Mouse (Mus musculus) heart, embryonic 14.5 days (tissue): ENCODE measurements around the gene Psen2. TPM values are rescaled to one million over a fixed set of nuclear protein-coding genes. Genes with fewer than 3 reads are reported as not detected.

Experiments used
- ATAC-seq: fragments of 200-750 bp; cut with Nextera tagmentation; 2 replicates; pipeline ENCODE4 v1.8.0; 2017; ENCODE audit warnings: low read depth, moderate TSS enrichment; ENCODE audit not compliant: insufficient number of reproducible peaks, insufficient read depth, low FRiP score
- H3K27ac ChIP-seq, 2 experiments: fragments of 200-500 bp in 1 of 2; fragments of 300-500 bp in 1 of 2; sonication (generic) in 1 of 2; replicated peaks in 1 of 2; 2 replicates each; pipeline ENCODE4 v1.5.1; 2012 to 2014; ENCODE audit warnings: low read depth in 2 of 2, low read length in 2 of 2, control low read depth in 1 of 2, mild to moderate bottlenecking in 1 of 2, mixed read lengths in 1 of 2; ENCODE audit not compliant: control insufficient read depth in 1 of 2, insufficient read depth in 1 of 2
- H3K27me3 ChIP-seq: fragments of 300-500 bp; sonication (generic); 2 replicates; pipeline ENCODE4 v1.6.1; 2014; ENCODE audit warnings: mild to moderate bottlenecking, low read length, control low read depth; ENCODE audit not compliant: control insufficient read depth, insufficient read depth
- H3K36me3 ChIP-seq: fragments of 300-500 bp; sonication (generic); 2 replicates; pipeline ENCODE4 v1.6.1; 2014; ENCODE audit warnings: mild to moderate bottlenecking, control low read depth, low read length, mixed read lengths; ENCODE audit not compliant: control insufficient read depth, insufficient read depth
- H3K4me1 ChIP-seq, 2 experiments: fragments of 200-500 bp in 1 of 2; fragments of 300-500 bp in 1 of 2; sonication (generic) in 1 of 2; 2 replicates each; pipeline ENCODE4 v1.6.1; 2012 to 2014; ENCODE audit warnings: low read length in 2 of 2, control low read depth in 1 of 2, mixed read lengths in 1 of 2; ENCODE audit not compliant: control insufficient read depth in 2 of 2, insufficient read depth in 2 of 2
- H3K4me2 ChIP-seq: fragments of 300-500 bp; sonication (generic); 2 replicates; pipeline ENCODE4 v1.6.1; 2014; ENCODE audit warnings: mild to moderate bottlenecking, low read length
- H3K4me3 ChIP-seq, 2 experiments: fragments of 200-500 bp in 1 of 2; fragments of 300-500 bp in 1 of 2; sonication (generic) in 1 of 2; 2 replicates each; pipeline ENCODE4 v1.5.1; 2012 to 2014; ENCODE audit warnings: low read length in 2 of 2, mild to moderate bottlenecking in 2 of 2, control low read depth in 1 of 2, low read depth in 1 of 2, moderate library complexity in 1 of 2; ENCODE audit not compliant: control insufficient read depth in 1 of 2, insufficient read depth in 1 of 2
- H3K9ac ChIP-seq: fragments of 300-500 bp; sonication (generic); 2 replicates; pipeline ENCODE4 v1.6.1; 2014; ENCODE audit warnings: mild to moderate bottlenecking, low read length
- H3K9me3 ChIP-seq: fragments of 300-500 bp; sonication (generic); 2 replicates; pipeline ENCODE4 v1.6.1; 2016; ENCODE audit warnings: low read length, control low read depth; ENCODE audit not compliant: control insufficient read depth
- WGBS: fragments of 180-500 bp; shearing (Covaris S2); extraction: QIAGEN DNeasy Blood & Tissue Kit; methylation state at CpG from one replicate; pipeline ENCODE4 v1.1.7; 2014; 5-methylcytosine and 5-hydroxymethylcytosine counted together
- polyA plus RNA-seq: library from polyadenylated mRNA; unstranded; fragments of >200 nt; fragmentation: Nextera tagmentation; extraction: Ambion mirVana; gene quantifications from 2 replicates; pipeline ENCODE4 v1.2.1, GENCODE M21; 2014

Gene Psen2
- polyA plus RNA-seq, 1 experiment from 2014 or later = 14.7 TPM

DNA sequence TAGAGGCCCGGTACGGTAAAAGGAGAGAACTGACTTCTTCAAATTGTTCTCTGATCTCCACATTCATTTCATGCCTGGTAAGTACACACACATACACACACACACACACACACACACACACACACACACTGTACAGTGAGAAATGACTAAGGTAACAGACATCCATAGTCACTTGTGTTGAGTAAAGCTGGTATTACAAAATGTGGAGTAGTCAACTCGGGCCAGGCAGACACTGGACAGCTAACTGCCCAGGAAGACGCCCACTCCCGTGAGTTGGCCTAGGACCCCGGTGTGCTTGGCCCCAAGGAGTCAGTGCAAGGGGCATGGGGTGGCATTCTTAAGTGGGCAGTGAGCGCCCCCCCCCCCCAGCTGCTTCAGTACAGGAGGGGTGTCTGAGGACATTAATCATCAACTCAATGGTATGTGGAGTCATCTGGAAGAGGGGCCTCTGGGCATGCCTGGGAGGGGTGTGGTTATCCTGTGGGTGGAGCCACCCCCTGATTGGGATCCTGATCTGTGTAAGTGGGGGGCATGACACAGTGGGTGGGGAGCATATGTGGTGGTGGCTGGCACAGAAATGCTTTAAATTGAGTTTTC, 25.7 kb upstream of the Psen2 start:
- H3K36me3 ChIP-seq = no peaks in the 10 kb centered on the region
- WGBS = 86% methylated on average over 7 of the region's 7 CpGs
- H3K9ac ChIP-seq = no peak overlapping the region
- ATAC-seq = no peak
- peaks cover 4 to 8% of the 10 kb centered on the region in 2 experiments for H3K4me1 ChIP-seq
- no peak overlapping the region for H3K4me3 ChIP-seq
- H3K4me2 ChIP-seq = no peak overlapping the region
- no peak overlapping the region for H3K27ac ChIP-seq
- H3K9me3 ChIP-seq = no peaks in the 10 kb centered on the region
- H3K27me3 ChIP-seq = no peaks in the 10 kb centered on the region

DNA sequence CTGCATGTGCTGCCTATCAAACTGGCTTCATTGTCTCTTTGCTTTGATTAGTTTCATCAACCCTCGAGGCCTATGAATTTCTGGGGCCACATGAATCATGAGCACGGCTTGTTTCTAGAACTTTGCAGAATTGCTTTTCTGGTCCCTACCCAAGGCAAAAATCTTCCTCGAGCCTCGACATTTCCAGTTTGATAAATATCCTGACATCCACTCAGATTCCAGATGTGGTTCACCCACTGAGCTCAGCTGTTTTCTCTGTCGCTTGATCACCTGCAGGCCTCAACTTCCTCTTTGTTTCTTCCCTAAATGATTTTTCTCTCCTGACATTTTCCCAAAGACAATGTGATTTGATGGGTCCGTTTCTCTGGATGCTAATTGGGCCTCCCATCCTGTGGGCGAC, 25.0 kb upstream of the Psen2 start:
- H3K27me3 ChIP-seq = no peaks in the 10 kb centered on the region
- H3K4me2 ChIP-seq = no peak overlapping the region
- no peak overlapping the region for H3K4me3 ChIP-seq
- 81% methylated on average over 7 of the region's 7 CpGs for WGBS
- H3K9ac ChIP-seq = no peak overlapping the region
- H3K36me3 ChIP-seq = no peaks in the 10 kb centered on the region
- no peaks in the 10 kb centered on the region for H3K9me3 ChIP-seq
- peaks cover 8 to 13% of the 10 kb centered on the region in 2 experiments for H3K4me1 ChIP-seq
- ATAC-seq = no peak
- no peak overlapping the region for H3K27ac ChIP-seq

DNA sequence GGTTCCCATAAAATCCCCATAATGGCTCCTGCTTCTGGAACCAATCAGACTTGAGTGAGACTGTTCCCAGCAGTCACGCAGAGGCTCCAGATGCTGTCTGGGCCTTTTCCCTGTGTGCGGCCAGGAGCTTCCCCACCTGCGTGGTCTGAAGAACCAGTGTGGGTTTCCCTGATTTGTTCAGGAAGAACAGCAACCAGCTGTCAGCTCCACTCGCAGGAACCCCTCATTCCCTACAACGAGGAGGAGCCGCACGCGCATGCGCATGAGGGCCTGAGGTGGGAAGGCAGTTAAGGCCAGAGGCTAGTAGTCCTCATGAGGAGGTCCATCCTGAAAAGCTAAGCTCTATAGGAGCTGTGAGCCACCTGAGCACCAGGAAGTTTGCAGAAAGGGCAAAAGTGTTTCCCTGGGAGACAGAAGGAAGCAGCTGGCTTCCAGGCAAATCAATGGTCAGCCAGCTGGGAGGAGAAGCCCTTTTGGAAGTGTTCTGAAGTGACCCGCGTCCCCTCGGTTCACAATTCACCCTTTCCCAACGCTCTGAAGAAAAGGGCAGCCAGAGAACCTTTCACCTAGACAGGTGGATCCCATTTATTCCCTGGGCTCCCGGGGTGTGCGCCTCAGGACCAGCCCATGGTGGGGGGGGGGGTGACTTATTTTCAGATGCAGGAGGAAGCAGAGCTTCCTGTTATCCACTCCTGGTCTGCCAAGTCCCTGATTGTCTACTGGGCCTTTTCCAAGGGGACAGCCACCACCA, 23.0 kb upstream of the Psen2 start:
- Histone ChIP-seq H3K4me3 (no peak overlapping the region), H3K4me2 (no peak overlapping the region), H3K36me3 (no peaks in the 10 kb centered on the region), H3K27me3 (no peaks in the 10 kb centered on the region), H3K27ac (0 out of 4 replicates have a peak overlapping the region, but pooled peaks of 1 of the 2 experiments have one; percentile 35), H3K9me3 (no peaks in the 10 kb centered on the region), H3K4me1 (peaks cover 8 to 13% of the 10 kb centered on the region in 2 experiments), H3K9ac (no peak overlapping the region)
- 71% methylated on average over 15 of the region's 15 CpGs for WGBS
- ATAC-seq = no peak

DNA sequence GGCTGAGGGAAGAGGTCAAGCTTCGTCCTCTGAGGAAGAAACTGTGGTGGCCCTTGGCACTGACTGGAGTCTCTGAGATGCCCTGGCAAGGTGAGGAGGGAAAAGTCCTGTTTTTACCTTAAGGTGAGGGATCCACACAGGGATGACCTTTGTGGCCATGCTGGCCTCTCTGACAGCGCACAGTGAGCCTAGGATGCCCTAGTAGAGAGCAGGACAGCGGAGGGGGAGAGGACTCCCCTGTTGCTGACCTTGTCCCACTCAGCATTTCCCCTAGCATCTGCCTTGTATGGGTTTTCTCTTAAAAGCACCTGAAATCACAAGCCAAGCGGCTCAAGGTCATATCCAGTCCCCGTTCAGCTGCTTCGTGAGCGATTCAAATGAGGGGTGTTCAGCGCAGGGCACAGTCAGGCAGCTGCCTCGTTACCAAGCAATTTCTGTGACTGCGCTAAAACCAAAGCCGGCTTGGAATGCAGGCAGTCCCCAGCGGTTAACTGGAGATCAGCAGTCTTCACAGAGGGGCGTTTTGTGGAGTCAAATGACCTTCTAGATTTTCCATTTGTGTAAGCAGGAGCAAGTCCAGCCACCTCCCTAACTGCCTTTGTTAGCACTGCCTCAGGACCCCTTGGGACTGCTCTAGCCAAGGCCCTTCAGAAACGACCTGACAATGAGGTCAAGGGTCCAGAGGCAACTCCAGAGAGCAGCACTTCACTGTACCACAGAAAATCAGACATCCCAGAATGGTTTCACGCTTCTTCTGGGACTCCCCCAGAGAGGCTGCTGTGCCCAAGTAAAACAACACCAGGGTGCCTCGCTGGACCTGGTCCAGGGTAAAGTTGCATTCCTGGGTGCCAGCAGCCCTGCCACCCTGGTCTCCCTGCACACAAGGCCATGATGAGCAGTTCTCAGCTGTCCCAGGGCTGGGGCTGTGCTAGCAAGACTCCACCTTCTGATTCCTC, 20.9 kb upstream of the Psen2 start:
- no peak overlapping the region for H3K4me3 ChIP-seq
- WGBS = 26% methylated on average over 16 of the region's 16 CpGs
- ATAC-seq = no peak
- H3K9me3 ChIP-seq = no peaks in the 10 kb centered on the region
- no peak overlapping the region for H3K27ac ChIP-seq
- peaks cover 19 to 20% of the 10 kb centered on the region in 2 experiments for H3K4me1 ChIP-seq
- no peaks in the 10 kb centered on the region for H3K36me3 ChIP-seq
- H3K27me3 ChIP-seq = no peaks in the 10 kb centered on the region
- peak overlapping the region; percentile 22; the same call in 1 of the 2 replicates for H3K4me2 ChIP-seq
- peak overlapping the region; percentile 28; the same call in 1 of the 2 replicates for H3K9ac ChIP-seq

DNA sequence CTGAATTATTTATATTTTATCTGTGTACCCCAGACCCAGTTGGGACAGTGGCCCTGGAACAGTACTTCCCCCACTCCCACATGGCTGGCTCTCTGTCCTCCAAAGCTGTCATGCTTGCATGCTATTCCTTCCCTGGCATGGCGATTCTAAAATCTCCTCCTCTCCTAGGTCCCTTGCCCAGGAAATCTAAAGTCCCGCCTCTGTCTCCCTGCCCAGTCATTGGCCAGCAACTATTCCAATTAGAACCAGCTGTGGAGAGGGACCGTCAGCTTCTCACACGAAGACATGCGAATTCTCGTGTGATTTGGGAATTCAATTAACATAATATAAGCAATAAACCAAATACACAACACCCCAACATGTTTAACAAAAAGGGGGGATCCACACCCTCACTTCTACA, 19.3 kb upstream of the Psen2 start:
- H3K4me3 ChIP-seq = no peak overlapping the region
- peaks cover 20 to 22% of the 10 kb centered on the region in 2 experiments for H3K4me1 ChIP-seq
- H3K9me3 ChIP-seq = no peaks in the 10 kb centered on the region
- no peak overlapping the region for H3K27ac ChIP-seq
- H3K4me2 ChIP-seq = no peak overlapping the region
- H3K36me3 ChIP-seq = no peaks in the 10 kb centered on the region
- ATAC-seq = no peak
- no peak overlapping the region for H3K9ac ChIP-seq
- 66% methylated on average over 6 of the region's 6 CpGs for WGBS
- H3K27me3 ChIP-seq = no peaks in the 10 kb centered on the region

DNA sequence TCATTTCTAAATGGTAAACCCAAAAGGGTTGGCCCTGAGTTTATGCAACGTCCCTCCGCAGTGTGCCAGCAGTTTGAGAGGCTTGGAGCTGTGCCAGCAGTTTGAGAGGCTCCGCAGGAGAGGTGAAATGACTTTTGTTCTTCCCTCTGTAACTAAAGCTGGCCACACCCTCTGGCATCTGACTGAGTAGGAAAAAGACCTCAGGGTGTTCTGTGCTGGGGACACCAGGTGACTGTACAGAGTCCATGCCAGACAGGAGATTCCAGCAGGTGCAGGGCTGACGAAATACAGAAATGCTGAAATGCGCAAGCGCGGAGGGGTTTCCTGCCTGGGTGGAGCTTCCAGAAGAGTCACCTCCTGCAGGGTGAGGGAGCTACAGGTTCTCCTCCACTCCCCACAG, 16.4 kb upstream of the Psen2 start:
- peak; percentile 32; the same call in 1 of the 2 replicates for ATAC-seq
- Histone ChIP-seq H3K4me1 (peaks cover 20 to 28% of the 10 kb centered on the region in 2 experiments), H3K9me3 (peaks cover 6% of the 10 kb centered on the region; the same call in 1 of the 2 replicates), H3K4me3 (peak overlapping the region in 1 of 2 experiments; percentile 5; a peak in 1 of 4 replicates), H3K36me3 (no peaks in the 10 kb centered on the region), H3K27ac (peak overlapping the region; percentile 17 to 41; a peak in 3 of 4 replicates), H3K9ac (no peak overlapping the region), H3K4me2 (peak overlapping the region; percentile 45), H3K27me3 (no peaks in the 10 kb centered on the region)
- WGBS = 15% methylated on average over 7 of the region's 7 CpGs

DNA sequence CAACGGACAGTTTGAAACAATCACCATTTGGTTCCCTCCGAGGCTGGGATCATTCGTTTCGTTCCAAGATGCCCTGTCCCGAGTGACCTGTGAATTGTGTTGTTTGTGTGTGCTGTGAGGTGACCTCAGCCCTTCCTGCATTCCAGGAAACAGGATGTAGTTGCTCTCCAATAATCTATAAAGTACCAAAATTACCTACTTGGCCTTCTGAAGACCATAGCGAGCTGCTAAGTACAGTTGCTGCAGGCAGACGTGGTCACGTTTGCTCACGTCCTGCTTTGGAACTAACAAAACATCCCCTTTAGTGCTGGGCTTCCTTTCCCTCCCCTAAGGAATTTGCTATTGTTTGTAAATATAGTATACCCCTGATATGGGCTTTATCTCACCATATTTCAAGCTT, 14.3 kb upstream of the Psen2 start:
- ATAC-seq = no peak
- WGBS = 56% methylated on average over 9 of the region's 9 CpGs
- 0 out of 4 replicates have a peak overlapping the region, but pooled peaks of 1 of the 2 experiments have one; percentile 33 for H3K27ac ChIP-seq

More for the DNA sequence above, 14.3 kb upstream of the Psen2 start:
- no peak overlapping the region for H3K9ac ChIP-seq
- no peak overlapping the region for H3K4me3 ChIP-seq
- H3K36me3 ChIP-seq = no peaks in the 10 kb centered on the region
- H3K27me3 ChIP-seq = no peaks in the 10 kb centered on the region
- peaks cover 6% of the 10 kb centered on the region; the same call in 1 of the 2 replicates for H3K9me3 ChIP-seq
- no peak overlapping the region for H3K4me2 ChIP-seq
- H3K4me1 ChIP-seq = peaks cover 8 to 21% of the 10 kb centered on the region in 2 experiments
